Mouse (Mus musculus) erythroblast, adult 5-6 weeks (primary cell): ENCODE results near the gene Tagln2. TPM values are rescaled to one million over a fixed set of nuclear protein-coding genes. Genes with fewer than 3 reads are reported as not detected.

Source experiments
- ATAC-seq: replicated peaks from 2 replicates; pipeline ENCODE4 v1.8.0; 2016; ENCODE audit warnings: moderate number of reproducible peaks, mild to moderate bottlenecking, moderate TSS enrichment, inconsistent platforms; ENCODE audit not compliant: poor library complexity, low FRiP score, severe bottlenecking
- total RNA-seq, 2 experiments: library from RNA; stranded (forward) in 1 of 2; stranded (reverse) in 1 of 2; fragments of 150-400 nt in 1 of 2; fragments of 200-764, 138-1000 nt in 1 of 2; gene quantifications; 2 replicates each; pipeline versions ENCODE4 v1.2.3 to v1.2.4; 2015 to 2017; ENCODE audit warnings: low replicate concordance in 2 of 2

The Tagln2 gene
- total RNA-seq, 2 experiments from 2014 or later, result 53.7 to 151 TPM

- ATAC-seq, result no peak
These were observed 19.5 kb upstream of the Tagln2 start for GRCm38 (mm10) chr1:172480376-172480775.

- no peak for ATAC-seq
These were observed 18.7 kb upstream of the Tagln2 start for GRCm38 (mm10) chr1:172481111-172481510.

DNA sequence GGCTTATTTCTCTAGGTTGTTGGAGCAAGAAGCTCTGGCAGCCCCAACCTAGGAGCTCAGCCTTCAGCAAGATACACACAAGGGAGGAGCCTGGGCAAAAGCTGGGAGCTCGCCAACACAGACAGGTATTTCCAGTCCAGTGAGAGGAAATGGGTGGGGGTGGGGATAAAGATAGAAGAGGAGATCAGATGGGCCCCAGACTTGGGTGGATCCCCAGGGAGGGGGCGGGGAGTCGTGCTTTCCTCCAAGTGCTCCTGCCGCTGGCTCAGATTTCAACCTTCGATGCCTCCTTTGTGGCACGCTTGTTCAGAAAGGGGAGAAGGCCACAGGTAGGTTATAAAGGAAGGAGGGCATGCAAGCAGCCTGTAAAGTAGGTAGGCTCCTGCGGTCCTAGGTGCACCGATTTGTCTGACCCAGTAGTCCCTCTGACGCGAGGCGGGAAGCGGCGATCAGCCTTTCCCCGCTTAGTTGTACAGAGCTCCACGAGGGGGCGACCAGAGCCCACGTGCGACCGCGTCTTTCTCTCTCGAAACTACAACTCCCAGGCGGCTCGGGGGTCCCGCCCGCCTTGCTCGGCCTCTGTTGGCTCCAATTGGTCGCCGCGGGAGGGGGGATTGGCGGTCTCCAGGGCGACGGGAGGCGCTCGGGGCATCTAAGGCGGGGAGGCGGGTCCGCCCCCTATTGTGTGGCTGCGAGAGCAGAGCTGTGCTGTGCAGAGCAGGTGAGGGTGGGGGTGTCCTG lies 18.1 kb upstream of the Tagln2 start, which contains the start of gene Igsf9:
Igsf9 (plus strand) TSS at position 249 of the 741 bp plus-strand sequence.
- ATAC-seq, result no peak

DNA sequence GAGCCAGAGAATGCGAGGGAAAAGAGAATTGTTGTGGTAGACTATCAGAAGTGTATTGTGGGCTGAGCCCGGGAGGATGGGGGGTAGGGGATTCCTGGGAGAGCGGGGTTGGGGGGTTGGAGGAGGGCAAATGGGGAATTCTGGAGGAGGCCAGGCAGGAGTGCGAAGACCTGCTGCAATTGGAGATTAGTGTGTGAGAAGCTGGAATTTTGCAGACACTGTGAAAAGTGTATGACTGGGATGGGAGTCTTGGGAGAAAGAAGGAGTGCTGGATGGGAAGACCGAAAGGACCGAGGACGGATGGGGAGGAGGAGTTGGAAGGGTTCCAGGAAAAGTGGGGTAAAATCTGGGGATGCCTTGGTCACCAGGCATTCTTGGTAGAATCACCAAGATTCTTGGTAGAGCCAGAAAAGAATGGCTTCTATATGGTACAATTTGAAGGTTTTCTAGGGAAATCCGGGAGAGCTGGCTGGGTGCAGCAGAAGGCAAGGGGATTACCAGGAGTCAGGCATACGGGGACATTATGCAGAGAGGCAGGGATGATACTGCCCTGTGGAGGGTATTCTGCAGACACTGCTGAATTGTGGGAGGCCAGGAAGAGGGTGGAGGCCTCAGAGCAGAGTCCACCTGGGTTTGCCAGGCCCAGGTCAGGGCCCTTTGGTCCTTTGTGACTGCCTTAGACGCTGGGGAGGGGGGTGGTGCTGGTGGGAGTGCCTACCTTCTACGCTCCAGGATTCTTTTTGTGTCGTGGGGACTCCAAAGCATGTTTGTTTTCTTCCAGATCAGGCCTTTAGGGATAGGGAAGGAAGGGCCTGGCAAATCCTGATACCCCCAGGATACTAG lies 17.1 kb upstream of the Tagln2 start:
- ATAC-seq, result 0 out of 2 replicates have a peak, but pooled peaks have one; percentile 13

- no peak for ATAC-seq
These were observed 16.5 kb upstream of the Tagln2 start for GRCm38 (mm10) chr1:172483361-172483660.

DNA sequence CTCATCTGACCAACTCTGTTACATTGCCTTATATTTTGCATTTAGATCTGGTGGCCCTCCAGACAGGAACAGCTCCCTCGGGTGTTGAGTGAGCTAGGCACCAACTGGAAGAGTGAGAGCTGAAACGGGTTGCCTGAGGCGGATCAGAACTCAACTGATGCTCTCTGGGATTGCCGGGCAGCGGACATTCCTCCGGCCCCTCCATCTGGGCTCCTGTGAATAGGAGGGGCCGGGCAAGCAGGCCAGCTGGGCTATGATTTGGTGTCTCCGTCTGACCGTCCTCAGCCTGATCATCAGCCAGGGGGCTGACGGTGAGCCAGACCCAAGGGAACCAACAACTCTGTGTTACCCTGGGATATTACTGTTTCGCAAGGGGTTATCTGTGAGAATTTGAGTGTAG lies 15.6 kb upstream of the Tagln2 start:
- no peak for ATAC-seq

- ATAC-seq, result no peak
These were observed 15.2 kb upstream of the Tagln2 start for GRCm38 (mm10) chr1:172484671-172485070.

DNA sequence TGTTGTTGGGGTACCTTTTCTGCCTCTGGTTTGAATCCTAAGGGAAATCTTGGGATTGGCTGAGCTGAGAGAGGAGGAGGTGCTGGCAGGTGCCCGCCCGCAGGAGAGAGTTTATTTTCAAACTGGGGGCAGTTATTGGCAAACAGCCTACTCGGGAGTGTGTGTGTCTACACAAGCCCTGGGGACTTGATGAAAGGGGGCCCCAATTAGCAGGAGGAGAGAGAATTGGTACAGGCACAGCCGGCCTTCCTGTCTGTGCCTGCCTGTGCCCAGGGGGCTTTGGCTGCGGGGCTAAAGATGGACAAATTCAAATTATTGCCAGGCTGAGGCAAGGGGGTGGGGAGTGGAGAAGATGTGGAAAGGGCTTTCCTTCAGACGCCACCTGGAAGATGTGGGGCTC lies 14.0 kb upstream of the Tagln2 start:
- no peak for ATAC-seq

GRCm38 (mm10) chr1:172486236-172486635 lies 13.6 kb upstream of the Tagln2 start:
- no peak for ATAC-seq

- ATAC-seq, result no peak
These were observed 13.2 kb upstream of the Tagln2 start for GRCm38 (mm10) chr1:172486651-172487050.

- no peak for ATAC-seq
These were observed 12.0 kb upstream of the Tagln2 start for GRCm38 (mm10) chr1:172487859-172488258.

- no peak for ATAC-seq
These were observed 11.0 kb upstream of the Tagln2 start for GRCm38 (mm10) chr1:172488831-172489230.

- ATAC-seq, result 0 out of 2 replicates have a peak, but pooled peaks have one; percentile 3
These were observed 10.1 kb upstream of the Tagln2 start for GRCm38 (mm10) chr1:172489585-172490250.

GRCm38 (mm10) chr1:172490261-172490661 lies 9.6 kb upstream of the Tagln2 start:
- ATAC-seq, result peak; percentile 57

GRCm38 (mm10) chr1:172492047-172492446 lies 7.8 kb upstream of the Tagln2 start:
- ATAC-seq, result no peak

- no peak for ATAC-seq
These were observed 6.3 kb upstream of the Tagln2 start for GRCm38 (mm10) chr1:172493516-172493915.

DNA sequence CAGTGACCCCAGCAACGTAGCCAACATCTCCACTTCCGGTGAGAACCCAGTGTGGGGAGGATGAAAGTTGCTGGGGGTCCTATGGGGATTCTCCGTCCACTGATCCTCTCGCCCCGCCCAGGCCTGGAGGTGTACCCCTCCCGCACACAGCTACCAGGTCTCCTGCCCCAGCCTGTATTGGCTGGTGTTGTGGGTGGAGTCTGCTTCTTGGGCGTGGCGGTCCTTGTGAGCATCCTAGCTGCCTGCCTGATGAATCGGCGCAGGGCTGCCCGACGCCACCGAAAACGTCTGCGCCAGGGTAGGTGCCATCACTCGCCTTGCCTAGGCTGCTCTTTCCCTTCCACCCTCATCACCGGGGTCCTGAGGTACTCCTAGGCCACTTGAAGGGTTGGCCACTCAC lies 3.8 kb upstream of the Tagln2 start:
- no peak for ATAC-seq

DNA sequence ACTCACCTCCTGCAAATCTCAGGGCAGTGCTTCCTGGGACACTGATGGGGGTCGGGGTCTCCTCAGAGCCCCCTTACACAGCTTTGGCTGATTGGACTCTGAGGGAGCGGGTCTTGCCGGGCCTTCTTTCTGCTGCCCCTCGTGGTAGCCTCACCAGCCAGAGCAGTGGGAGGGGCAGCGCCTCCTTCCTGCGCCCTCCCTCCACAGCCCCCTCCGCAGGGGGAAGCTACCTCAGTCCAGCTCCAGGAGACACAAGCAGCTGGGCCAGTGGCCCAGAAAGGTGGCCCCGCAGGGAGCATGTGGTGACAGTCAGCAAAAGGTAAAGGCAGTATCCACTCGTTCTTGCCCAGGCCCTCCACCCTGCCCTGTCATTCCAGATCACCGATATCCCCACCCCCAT lies 2.4 kb upstream of the Tagln2 start:
- ATAC-seq, result no peak

- ATAC-seq, result no peak
These were observed 864 bp downstream of the Tagln2 start for GRCm38 (mm10) chr1:172500451-172501370.
